In genomic region chr9:103032193-103032592, GRCm38 (mm10) we compare ENCODE assay signal across 11 mouse cellular contexts. TPM values are rescaled to one million over a fixed set of nuclear protein-coding genes. Genes with fewer than 3 reads are reported as not detected.
A peak's percentile ranks its signal among the peaks of the same experiment; 100 is the strongest.
DNase-seq lines count a peak whose midpoint lies in the region; ATAC-seq and TF ChIP-seq lines count a peak whose summit lies in the region.
"Had no signal": no experiment of that assay in that cellular context is flagged by ENCODE, and none has a peak within 500 bp of the region (broad histone marks: within the 10 kb centered on the region; RNA-seq: fewer than 3 reads in every experiment).

No protein-coding gene starts in this region.

- no peaks in the 10 kb centered on the region for H3K36me3 ChIP-seq in hindbrain, embryonic 10.5 days
- H3K36me3 ChIP-seq in hindbrain, embryonic 16.5 days (ENCODE audit: control insufficient read depth, insufficient read depth, low read length) = no peaks in the 10 kb centered on the region
- H3K36me3 ChIP-seq in heart, embryonic 16.5 days (ENCODE audit: control insufficient read depth, insufficient read depth) = no peaks in the 10 kb centered on the region
- no peaks in the 10 kb centered on the region for H3K36me3 ChIP-seq in lung, embryonic 14.5 days (ENCODE audit: insufficient read depth)
- H3K36me3 ChIP-seq: hindbrain, embryonic 13.5 days had no signal

- ATAC-seq in hindbrain, embryonic 16.5 days = no peak
- peak; percentile 42; the same call in 1 of the 2 replicates for ATAC-seq in heart, embryonic 16.5 days (replicated peaks; ENCODE audit: extremely low read depth, insufficient read depth, low FRiP score)
- ATAC-seq in lung, embryonic 14.5 days (ENCODE audit: insufficient read depth) = peak; percentile 55; the same call in 1 of the 2 replicates
- ATAC-seq: forebrain, embryonic 13.5 days had no signal

- intact Hi-C loops in left cerebral cortex, adult 2 months (cut with DNase I) = no loop called here

- WGBS in hindbrain, embryonic 10.5 days = 86% methylated on average over 8 of the region's 8 CpGs
- 61% methylated on average over 8 of the region's 8 CpGs for WGBS in hindbrain, embryonic 16.5 days
- WGBS in heart, embryonic 16.5 days = 30% methylated on average over 8 of the region's 8 CpGs
- 33% methylated on average over 8 of the region's 8 CpGs for WGBS in lung, embryonic 14.5 days

- no peaks in the 10 kb centered on the region for H3K27me3 ChIP-seq in hindbrain, embryonic 10.5 days (ENCODE audit: insufficient read depth, poor library complexity, severe bottlenecking)
- no peaks in the 10 kb centered on the region for H3K27me3 ChIP-seq in hindbrain, embryonic 16.5 days (replicated peaks; ENCODE audit: control insufficient read depth, insufficient read depth, low read length)
- peaks cover 1% of the 10 kb centered on the region; the same call in 1 of the 2 replicates for H3K27me3 ChIP-seq in heart, embryonic 16.5 days (ENCODE audit: control insufficient read depth, insufficient read depth, low read length)
- no peaks in the 10 kb centered on the region for H3K27me3 ChIP-seq in lung, embryonic 14.5 days (ENCODE audit: insufficient read depth, low read length)
- H3K27me3 ChIP-seq: forebrain, embryonic 13.5 days; hindbrain, embryonic 13.5 days had no signal

- peaks cover 16% of the 10 kb centered on the region for H3K4me1 ChIP-seq in hindbrain, embryonic 10.5 days (replicated peaks)
- H3K4me1 ChIP-seq in hindbrain, embryonic 16.5 days (ENCODE audit: control insufficient read depth, insufficient read depth, low read depth, low read length) = no peaks in the 10 kb centered on the region
- peaks cover 8% of the 10 kb centered on the region; the same call in 1 of the 2 replicates for H3K4me1 ChIP-seq in heart, embryonic 16.5 days (ENCODE audit: control insufficient read depth, insufficient read depth, low read length)
- 0 out of 2 replicates have a peak, but pooled peaks cover 5% of the 10 kb centered on the region for H3K4me1 ChIP-seq in lung, embryonic 14.5 days (ENCODE audit: insufficient read depth)
- H3K4me1 ChIP-seq: forebrain, embryonic 13.5 days; hindbrain, embryonic 13.5 days had no signal

- TF ChIP-seq CTCF in lung, embryonic 14.5 days (IDR thresholded peaks at IDR 0.05; ENCODE audit: low read depth) = no peak
- TF ChIP-seq CTCF in left cerebral cortex, adult 2 months (IDR thresholded peaks at IDR 0.05) = no peak

- no peaks in the 10 kb centered on the region for H3K9me3 ChIP-seq in hindbrain, embryonic 10.5 days
- peaks cover 3% of the 10 kb centered on the region; the same call in 1 of the 2 replicates for H3K9me3 ChIP-seq in hindbrain, embryonic 16.5 days (ENCODE audit: control insufficient read depth, low read length)
- H3K9me3 ChIP-seq in heart, embryonic 16.5 days (replicated peaks; ENCODE audit: control insufficient read depth, low read length) = peaks cover 3% of the 10 kb centered on the region; the same call in 1 of the 2 replicates
- H3K9me3 ChIP-seq in lung, embryonic 14.5 days (ENCODE audit: low read depth, low read length) = no peaks in the 10 kb centered on the region
- H3K9me3 ChIP-seq: forebrain, embryonic 13.5 days; hindbrain, embryonic 13.5 days had no signal

- peak overlapping the region; percentile 35; the same call in 1 of the 2 replicates for H3K27ac ChIP-seq in hindbrain, embryonic 10.5 days
- H3K27ac ChIP-seq in hindbrain, embryonic 16.5 days (ENCODE audit: low read depth, low read length) = no peak overlapping the region
- no peak overlapping the region for H3K27ac ChIP-seq in heart, embryonic 16.5 days (ENCODE audit: low read length)
- no peak overlapping the region for H3K27ac ChIP-seq in lung, embryonic 14.5 days (ENCODE audit: low read depth)
- no peak overlapping the region for H3K27ac ChIP-seq in left cerebral cortex, adult 2 months
- H3K27ac ChIP-seq: forebrain, embryonic 13.5 days; hindbrain, embryonic 13.5 days had no signal

- no peak overlapping the region for H3K4me3 ChIP-seq in hindbrain, embryonic 10.5 days
- H3K4me3 ChIP-seq in hindbrain, embryonic 16.5 days (ENCODE audit: low read length) = no peak overlapping the region
- H3K4me3 ChIP-seq in heart, embryonic 16.5 days (ENCODE audit: low read length) = no peak overlapping the region
- H3K4me3 ChIP-seq in lung, embryonic 14.5 days (ENCODE audit: low read depth, low read length) = no peak overlapping the region
- H3K4me3 ChIP-seq in left cerebral cortex, adult 2 months = no peak overlapping the region
- H3K4me3 ChIP-seq: forebrain, embryonic 13.5 days; hindbrain, embryonic 13.5 days had no signal

- no peak for DNase-seq in hindbrain, embryonic 10.5 days (ENCODE audit: low spot score)
- peak; percentile 37 for DNase-seq in adipocyte (ENCODE audit: low spot score)
- DNase-seq in lung, embryonic 14.5 days = peak; percentile 85
- DNase-seq in layer of hippocampus, adult 11-12 months (ENCODE audit: low spot score) = no peak
- DNase-seq in left cerebral cortex, adult 2 months (ENCODE audit: extremely low spot score in 1 of 2, low spot score in 2 of 2) = no peak
- DNase-seq in layer of hippocampus, adult 9-11 months = no peak
- DNase-seq: retina, postnatal 1 day had no signal

- no peak overlapping the region for H3K9ac ChIP-seq in hindbrain, embryonic 16.5 days (ENCODE audit: low read depth, low read length)
- H3K9ac ChIP-seq in heart, embryonic 16.5 days (ENCODE audit: low read length) = no peak overlapping the region
- no peak overlapping the region for H3K9ac ChIP-seq in lung, embryonic 14.5 days
- H3K9ac ChIP-seq: forebrain, embryonic 13.5 days; hindbrain, embryonic 13.5 days had no signal

- H3K4me2 ChIP-seq in hindbrain, embryonic 16.5 days (ENCODE audit: low read length) = no peak overlapping the region
- H3K4me2 ChIP-seq in heart, embryonic 16.5 days (ENCODE audit: low read depth, low read length) = no peak overlapping the region
- H3K4me2 ChIP-seq in lung, embryonic 14.5 days = no peak overlapping the region
- H3K4me2 ChIP-seq: forebrain, embryonic 13.5 days; hindbrain, embryonic 13.5 days had no signal

RNA-seq across cellular contexts. Expression of gene Slco2a1, which starts 43.7 kb away (rescaled TPM):
- 0.44 and 0.45 TPM in 2 replicates for polyA plus RNA-seq in hindbrain, embryonic 10.5 days (2016; fragmentation: Nextera tagmentation; extraction: Ambion mirVana)
- 4.6 and 4.7 TPM in 2 replicates for polyA plus RNA-seq in hindbrain, embryonic 16.5 days (2015; fragmentation: Nextera tagmentation; extraction: Ambion mirVana)
- polyA plus RNA-seq in heart, embryonic 16.5 days (2015; fragmentation: Nextera tagmentation; extraction: Ambion mirVana) = 7.9 and 8.2 TPM in 2 replicates
- 15.1 and 15.4 TPM in 2 replicates for polyA plus RNA-seq in lung, embryonic 14.5 days (2014; fragmentation: Nextera tagmentation; extraction: Ambion mirVana)
- total RNA-seq in left cerebral cortex, adult 2 months (2021) = 1 to 10 TPM in 1 of 2 experiments, under 1 TPM in 1; 0.89 to 1.2 TPM

Comparison
In these comparisons a context has a peak if more than half of its experiments do, and no peak if none do; other contexts are left out.
1. DNase-seq: peak in adipocyte (single experiment) and lung, embryonic 14.5 days (single experiment); none in hindbrain, embryonic 10.5 days (single experiment), layer of hippocampus, adult 11-12 months (single experiment), left cerebral cortex, adult 2 months (0 of 2) and layer of hippocampus, adult 9-11 months (single experiment).